Mouse (Mus musculus) small intestine, adult 2 months (tissue): ENCODE data around the gene Nell1.

Source experiments
- CTCF ChIP-seq: fragments of 200-500 bp; IDR thresholded peaks from 2 replicates; pipeline ENCODE4 v1.5.1; 2012; ENCODE audit warnings: low read depth, mild to moderate bottlenecking, control low read depth, inconsistent platforms, low read length, moderate library complexity, mixed read lengths; ENCODE audit not compliant: insufficient replicate concordance, insufficient read length; ENCODE audit errors: extremely low read depth
- POLR2A ChIP-seq: fragments of 200-500 bp; IDR thresholded peaks from 2 replicates; pipeline ENCODE4 v1.6.1; 2012; ENCODE audit warnings: low read depth, mild to moderate bottlenecking, control low read depth, inconsistent platforms, low read length, moderate library complexity

DNA sequence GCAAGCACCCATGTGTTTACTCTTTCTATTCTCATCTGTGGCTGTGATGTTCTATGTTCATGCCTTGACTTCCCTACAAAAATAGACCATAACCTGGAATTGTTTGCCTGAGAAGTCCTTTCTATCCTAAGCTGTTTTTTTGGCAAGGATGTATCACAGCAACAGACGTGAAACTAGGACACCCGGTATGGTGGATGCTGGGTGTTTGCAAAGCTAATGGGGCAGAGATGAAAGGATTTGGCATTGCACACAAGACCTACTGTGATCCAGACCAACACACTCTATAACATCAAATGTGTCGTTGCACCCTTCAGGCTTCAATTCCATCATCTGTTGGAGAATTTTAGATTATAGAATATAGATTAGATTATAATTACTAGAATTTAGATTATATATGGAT lies 495.9 kb downstream of the Nell1 start:
- TF ChIP-seq CTCF (no peak), POLR2A (no peak)
